ENCODE assay signal across 8 mouse cellular contexts in genomic region chr13:12394609-12395505, GRCm38 (mm10). TPM values are rescaled to one million over a fixed set of nuclear protein-coding genes. Genes with fewer than 3 reads are reported as not detected.
A peak's percentile ranks its signal among the peaks of the same experiment; 100 is the strongest.
DNase-seq lines count a peak whose midpoint lies in the region; ATAC-seq lines count a peak whose summit lies in the region.

Gene Heatr1, plus strand, starts transcription at chr13:12395027.

- H3K27ac ChIP-seq in hindbrain, embryonic 16.5 days (ENCODE audit: low read depth, low read length): peak within 1 kb of the TSS; percentile 69
- H3K27ac ChIP-seq in macrophage: peak within 1 kb of the TSS; percentile 29; the same call in 1 of the 2 replicates

- WGBS in hindbrain, embryonic 16.5 days: under 1% methylated on average over 43 of the region's 43 CpGs
- WGBS in macrophage (ENCODE audit: missing documents): 1% methylated on average over 43 of the region's 43 CpGs

- peak within 1 kb of the TSS; percentile 69 for H3K9ac ChIP-seq in hindbrain, embryonic 16.5 days (ENCODE audit: low read depth, low read length)

- no peaks in the 10 kb centered on the region for H3K9me3 ChIP-seq in hindbrain, embryonic 16.5 days (ENCODE audit: control insufficient read depth, low read length)

- H3K27me3 ChIP-seq in hindbrain, embryonic 16.5 days (replicated peaks; ENCODE audit: control insufficient read depth, insufficient read depth, low read length): no peaks in the 10 kb centered on the region

- H3K4me1 ChIP-seq in hindbrain, embryonic 16.5 days (ENCODE audit: control insufficient read depth, insufficient read depth, low read depth, low read length): peaks cover 7% of the 10 kb centered on the region

- peaks cover 26% of the 10 kb centered on the region for H3K79me2 ChIP-seq in macrophage (ENCODE audit: inconsistent target)

- peak; percentile 97 for DNase-seq in WW6 (ENCODE audit: low read depth, low spot score)
- DNase-seq in cerebellum, postnatal 4 days (ENCODE audit: low spot score in 2 of 2): peak; percentile 59 to 86
- peak; percentile 97 for DNase-seq in gastrocnemius, adult 18-20 months (ENCODE audit: low spot score)
- DNase-seq in left cerebral cortex, adult 18-20 months (ENCODE audit: low spot score in 2 of 2): peak; percentile 92 to 94
- peak; percentile 95 for DNase-seq in right cerebral cortex, adult 18-20 months
- peak; percentile 58 for DNase-seq in urinary bladder, postnatal 10 days (ENCODE audit: low spot score)

- peak within 1 kb of the TSS; percentile 93 for H3K4me3 ChIP-seq in hindbrain, embryonic 16.5 days (ENCODE audit: low read length)
- peak within 1 kb of the TSS; percentile 98 for H3K4me3 ChIP-seq in macrophage (ENCODE audit: inconsistent target)

- H3K36me3 ChIP-seq in hindbrain, embryonic 16.5 days (ENCODE audit: control insufficient read depth, insufficient read depth, low read length): peaks cover 4% of the 10 kb centered on the region
- peaks cover 8% of the 10 kb centered on the region; the same call in 1 of the 2 replicates for H3K36me3 ChIP-seq in macrophage (ENCODE audit: inconsistent target)

- ATAC-seq in hindbrain, embryonic 16.5 days: peak; percentile 98

- H3K4me2 ChIP-seq in hindbrain, embryonic 16.5 days (ENCODE audit: low read length): peak within 1 kb of the TSS; percentile 98

RNA-seq across cellular contexts. Expression of gene Heatr1, which starts in this region (rescaled TPM):
- total RNA-seq in gastrocnemius, adult 18-20 months (2021): 10 to 100 TPM; 13.8 to 18.1 TPM
- 10.5 and 11.7 TPM in 2 replicates for polyA plus RNA-seq in hindbrain, embryonic 16.5 days (2015; fragmentation: Nextera tagmentation; extraction: Ambion mirVana)
- 10 to 100 TPM; 28.2 to 31.6 TPM for total RNA-seq in left cerebral cortex, adult 18-20 months (2021)
- 100 to 1,000 TPM in 3 of 26 experiments, 10 to 100 TPM in 23; 18.7 to 136 (median 64.9) TPM for total RNA-seq in macrophage (2018; cell fraction: chromatin; rRNA removed)
- 10 to 100 TPM; 12.0 to 33.9 (median 22.4) TPM for total RNA-seq in macrophage (2018; cell fraction: cytosol; rRNA removed)
- total RNA-seq in macrophage (2018; cell fraction: nucleus; rRNA removed): 100 to 1,000 TPM in 1 of 26 experiments, 10 to 100 TPM in 25; 15.9 to 100 (median 32.8) TPM
- polyA plus RNA-seq in macrophage (2018): 17.9 to 41.6 TPM (median 21.2 TPM) in 3 replicates

Comparison
In these comparisons a context has a peak if more than half of its experiments do, and no peak if none do; other contexts are left out.
1. Peak in every context shown above with its lines: DNase-seq, ATAC-seq, H3K4me3 ChIP-seq and H3K27ac ChIP-seq.